Mouse (Mus musculus): ENCODE measurements around the gene Safb2.
A peak's percentile ranks its signal among the peaks of the same experiment; 100 is the strongest.

DNA sequence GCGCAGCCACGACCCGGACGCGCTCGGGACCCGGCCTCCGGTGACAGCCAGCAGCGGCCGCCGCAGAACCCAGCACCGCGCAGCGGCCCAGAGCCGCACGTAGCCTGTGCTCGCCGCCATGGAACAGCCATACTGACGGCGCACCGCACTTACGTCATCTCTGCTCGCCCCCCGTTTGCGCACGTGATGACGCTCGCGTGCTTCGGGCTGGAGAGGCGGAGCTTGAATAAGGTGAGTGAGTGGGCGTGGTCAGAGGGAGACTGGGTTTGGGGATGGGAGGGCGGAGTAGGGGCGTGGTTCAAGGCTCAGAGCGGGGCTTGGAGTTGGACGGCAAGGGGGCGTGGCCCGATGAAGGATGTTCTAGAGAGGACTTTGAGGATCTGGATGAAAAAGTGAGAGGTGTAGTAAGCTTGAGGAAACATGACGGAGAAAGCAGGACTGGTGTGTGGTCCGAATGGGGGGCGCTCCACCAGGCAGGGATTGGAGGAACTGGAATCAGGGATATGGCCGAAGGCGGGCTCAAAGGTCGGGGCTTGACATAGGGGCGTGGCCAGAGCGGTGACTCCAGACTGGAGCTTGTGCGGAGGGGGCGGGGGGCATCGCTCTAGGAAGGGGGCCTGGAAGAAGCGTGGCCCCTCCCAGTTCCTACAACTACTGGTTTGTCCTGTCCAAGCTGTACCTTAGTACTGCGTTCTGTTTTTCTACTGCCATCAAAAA lies 42.5 kb upstream of the Safb2 start, which contains the start of gene Lonp1:
- no peak for TF ChIP-seq CTCF (IDR thresholded peaks at IDR 0.05; ENCODE audit: borderline replicate concordance, insufficient read depth, low read depth, low read length)
- peak; percentile 96 for TF ChIP-seq POLR2A (IDR thresholded peaks at IDR 0.05; ENCODE audit: borderline replicate concordance, insufficient read depth, low read length)
